Mouse (Mus musculus): Measurements from ENCODE around the gene Prdm8.

The Prdm8 gene

GRCm38 (mm10) chr5:98167180-98167824 lies at the start of gene Prdm8:
Prdm8 (plus strand) TSS chr5:98167198.
- DNase-seq (ENCODE audit: low read depth), result no peak

GRCm38 (mm10) chr5:98127074-98127473 lies 39.9 kb upstream of the Prdm8 start:
- no peak for DNase-seq (ENCODE audit: low read depth)

GRCm38 (mm10) chr5:98138545-98139296 lies 28.3 kb upstream of the Prdm8 start:
- no peak for DNase-seq (ENCODE audit: low read depth)

- no peak for DNase-seq (ENCODE audit: low read depth)
Observed at GRCm38 (mm10) chr5:98139297-98139660, 27.7 kb upstream of the Prdm8 start.

GRCm38 (mm10) chr5:98146895-98147294 lies 20.1 kb upstream of the Prdm8 start:
- DNase-seq (ENCODE audit: low read depth), result peak; percentile 65

GRCm38 (mm10) chr5:98166116-98166515 lies 882 bp upstream of the Prdm8 start:
- DNase-seq (ENCODE audit: low read depth), result no peak

GRCm38 (mm10) chr5:98168356-98169285 lies 1.6 kb downstream of the Prdm8 start:
- no peak for DNase-seq (ENCODE audit: low read depth)

- DNase-seq (ENCODE audit: low read depth), result no peak
Observed at GRCm38 (mm10) chr5:98169376-98170351, 2.7 kb downstream of the Prdm8 start.

- DNase-seq (ENCODE audit: low read depth), result no peak
Observed at GRCm38 (mm10) chr5:98171651-98172230, 4.7 kb downstream of the Prdm8 start.

- no peak for DNase-seq (ENCODE audit: low read depth)
Observed at GRCm38 (mm10) chr5:98172502-98173181, 5.6 kb downstream of the Prdm8 start.

GRCm38 (mm10) chr5:98173694-98174093 lies 6.7 kb downstream of the Prdm8 start:
- no peak for DNase-seq (ENCODE audit: low read depth)

- no peak for DNase-seq (ENCODE audit: low read depth)
Observed at GRCm38 (mm10) chr5:98179606-98180005, 12.6 kb downstream of the Prdm8 start.

- DNase-seq (ENCODE audit: low read depth), result no peak
Observed at GRCm38 (mm10) chr5:98180461-98180887, 13.5 kb downstream of the Prdm8 start.

GRCm38 (mm10) chr5:98180888-98181635 lies 14.1 kb downstream of the Prdm8 start:
- no peak for DNase-seq (ENCODE audit: low read depth)

GRCm38 (mm10) chr5:98181686-98182602 lies 14.9 kb downstream of the Prdm8 start:
- DNase-seq (ENCODE audit: low read depth), result no peak

- DNase-seq (ENCODE audit: low read depth), result no peak
Observed at GRCm38 (mm10) chr5:98182603-98182920, 15.6 kb downstream of the Prdm8 start.

GRCm38 (mm10) chr5:98183031-98183595 lies 16.1 kb downstream of the Prdm8 start:
- DNase-seq (ENCODE audit: low read depth), result no peak

GRCm38 (mm10) chr5:98184281-98184910 lies 17.4 kb downstream of the Prdm8 start:
- DNase-seq (ENCODE audit: low read depth), result no peak

All from 416B (cell line).